Mouse (Mus musculus): Measurements from ENCODE around the gene Smarca2.

The Smarca2 gene

GRCm38 (mm10) chr19:26776066-26777025 is 171.5 kb downstream of the Smarca2 start:
- no peak for DNase-seq (ENCODE audit: low spot score)

GRCm38 (mm10) chr19:26778199-26778598 is 173.3 kb downstream of the Smarca2 start:
- no peak for DNase-seq (ENCODE audit: low spot score)

- no peak for DNase-seq (ENCODE audit: low spot score)
Observed at GRCm38 (mm10) chr19:26781209-26781608, 176.4 kb downstream of the Smarca2 start.

GRCm38 (mm10) chr19:26788446-26788845 is 183.6 kb downstream of the Smarca2 start:
- no peak for DNase-seq (ENCODE audit: low spot score)

- no peak for DNase-seq (ENCODE audit: low spot score)
Observed at GRCm38 (mm10) chr19:26790386-26791346, 185.8 kb downstream of the Smarca2 start.

- DNase-seq (ENCODE audit: low spot score), result no peak
Observed at GRCm38 (mm10) chr19:26794315-26794714, 189.5 kb downstream of the Smarca2 start.

- DNase-seq (ENCODE audit: low spot score), result no peak
Observed at GRCm38 (mm10) chr19:26796006-26796405, 191.2 kb downstream of the Smarca2 start.

GRCm38 (mm10) chr19:26804401-26804800 is 199.6 kb downstream of the Smarca2 start:
- no peak for DNase-seq (ENCODE audit: low spot score)

GRCm38 (mm10) chr19:26814629-26815028 is 209.8 kb downstream of the Smarca2 start:
- no peak for DNase-seq (ENCODE audit: low spot score)

GRCm38 (mm10) chr19:26817901-26818300 is 213.1 kb downstream of the Smarca2 start:
- no peak for DNase-seq (ENCODE audit: low spot score)
